Mouse (Mus musculus) kidney, adult 2 months (tissue): ENCODE data around the gene Fgd2.

Source experiments
- CTCF ChIP-seq: fragments of 200-500 bp; conservative IDR thresholded peaks from 2 replicates; pipeline ENCODE4 v1.5.1; 2011; ENCODE audit warnings: low read depth, mild to moderate bottlenecking, control low read depth, low read length, moderate library complexity, mixed read lengths; ENCODE audit not compliant: insufficient read depth, insufficient read length
- POLR2A ChIP-seq: fragments of 200-500 bp; IDR thresholded peaks from one replicate; pipeline ENCODE4 v1.6.1; 2011; ENCODE audit warnings: low read depth, low read length, control low read depth

DNA sequence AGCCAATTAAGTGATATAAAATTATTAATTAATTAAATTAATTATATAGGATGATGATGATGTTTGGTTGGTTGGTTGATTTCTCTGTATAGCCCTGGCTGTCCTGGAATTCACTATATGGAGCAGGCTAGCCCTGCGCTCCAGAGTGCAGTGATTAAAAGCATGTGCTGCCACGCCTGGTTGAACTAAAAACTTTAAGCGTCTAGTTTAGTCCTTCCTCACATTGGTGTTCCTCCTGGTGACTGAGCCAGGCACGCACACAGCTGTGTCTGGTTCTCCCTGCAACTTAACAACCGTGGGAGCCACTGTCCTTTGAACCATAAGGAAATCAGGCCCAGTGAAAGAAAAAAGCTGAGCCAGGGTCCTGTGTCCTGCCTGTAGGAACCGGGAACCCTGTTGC lies 45.4 kb downstream of the Fgd2 start:
- no peak for TF ChIP-seq POLR2A
- TF ChIP-seq CTCF: no peak
